Mouse (Mus musculus) C2C12 (cell line): ENCODE data around the gene Stk38.

Experiments
- CEBPB ChIP-seq: IDR thresholded peaks from one replicate; pipeline ENCODE4 v1.6.1; 2011; ENCODE audit warnings: low read depth, mild to moderate bottlenecking, control low read depth, moderate library complexity
- CTCF ChIP-seq: IDR thresholded peaks from one replicate; pipeline ENCODE4 v1.5.1; 2011; ENCODE audit not compliant: control insufficient read depth, insufficient read depth, insufficient read length
- FOSL1 ChIP-seq: IDR thresholded peaks from one replicate; pipeline ENCODE4 v1.8.0; 2011; ENCODE audit warnings: mild to moderate bottlenecking, low read length; ENCODE audit not compliant: poor library complexity, insufficient read depth, severe bottlenecking
- MAX ChIP-seq: IDR thresholded peaks from one replicate; pipeline ENCODE4 v1.6.1; 2011; ENCODE audit warnings: mild to moderate bottlenecking, control low read depth

DNA sequence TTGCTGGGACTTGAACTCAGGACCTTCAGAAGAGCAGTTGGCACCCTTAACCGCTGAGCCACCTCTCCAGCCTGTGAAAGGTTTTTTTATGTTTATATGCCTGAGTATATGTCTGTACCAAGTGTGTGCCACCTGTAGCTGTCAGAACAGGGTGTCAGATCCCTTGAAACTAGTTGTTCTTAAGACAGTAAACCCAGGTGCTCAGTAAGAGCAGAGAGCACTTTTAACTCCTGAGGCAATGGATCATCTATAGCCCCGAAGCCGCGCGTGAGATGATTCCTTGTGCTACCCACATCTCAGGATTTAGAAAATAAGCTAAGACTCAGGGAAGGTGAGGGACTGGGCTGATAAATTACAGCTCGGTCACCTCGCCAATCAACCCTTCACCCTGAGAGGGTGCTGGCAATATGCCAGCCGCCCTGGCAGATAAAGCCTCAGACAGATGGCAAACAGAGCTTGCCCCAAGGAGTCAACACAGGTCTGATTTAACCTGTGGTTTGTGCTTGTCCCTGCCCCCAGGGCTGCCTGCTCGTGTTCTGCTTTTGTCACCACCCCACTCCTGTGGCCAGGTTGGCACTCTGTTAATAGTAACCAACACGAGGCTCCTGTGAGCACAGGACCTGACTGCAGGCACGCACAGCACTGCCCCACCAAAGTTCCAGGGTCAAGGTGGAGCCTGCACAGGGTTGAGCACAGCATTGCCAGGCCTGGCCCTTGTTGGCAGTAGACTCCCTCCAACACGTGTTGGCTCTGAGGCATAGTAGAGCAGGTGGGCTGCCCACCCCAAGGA is 38.1 kb upstream of the Stk38 start:
- TF ChIP-seq CTCF (no peak), FOSL1 (no peak), MAX (no peak), CEBPB (no peak)
